Mouse (Mus musculus) right cerebral cortex, adult 18-20 months (tissue): ENCODE measurements around the gene Poc1b.
"Not testable (repeated sequence)": the region's sequence is repeated elsewhere in the genome, so short reads cannot be mapped to it uniquely, and the experiment has no call there.

Source experiments
- DNase-seq: peaks from one replicate; pipeline ENCODE4 v3.0.0; 2022; ENCODE audit warnings: mixed read lengths

Poc1b gene

GRCm38 (mm10) chr10:99197607-99198305 is 90.9 kb downstream of the Poc1b start:
- no peak for DNase-seq

GRCm38 (mm10) chr10:99198946-99199345 is 92.1 kb downstream of the Poc1b start:
- DNase-seq: no peak

GRCm38 (mm10) chr10:99200944-99201343 is 94.1 kb downstream of the Poc1b start:
- no peak for DNase-seq

- no peak for DNase-seq
These were observed 95.0 kb downstream of the Poc1b start for GRCm38 (mm10) chr10:99201786-99202185.

GRCm38 (mm10) chr10:99202363-99202762 is 95.5 kb downstream of the Poc1b start:
- DNase-seq: no peak

- no peak for DNase-seq
These were observed 96.3 kb downstream of the Poc1b start for GRCm38 (mm10) chr10:99203163-99203562.

- DNase-seq: no peak
These were observed 97.0 kb downstream of the Poc1b start for GRCm38 (mm10) chr10:99203577-99204487.

- DNase-seq: no peak
These were observed 97.7 kb downstream of the Poc1b start for GRCm38 (mm10) chr10:99204553-99204952.

GRCm38 (mm10) chr10:99207121-99207520 is 100.3 kb downstream of the Poc1b start:
- no peak for DNase-seq

GRCm38 (mm10) chr10:99209146-99209800 is 102.4 kb downstream of the Poc1b start:
- no peak for DNase-seq

- no peak for DNase-seq
These were observed 104.2 kb downstream of the Poc1b start for GRCm38 (mm10) chr10:99211021-99211420.

GRCm38 (mm10) chr10:99211503-99212265 is 104.8 kb downstream of the Poc1b start:
- DNase-seq: no peak

- no peak for DNase-seq
These were observed 107.8 kb downstream of the Poc1b start for GRCm38 (mm10) chr10:99214421-99215299.

- DNase-seq: not testable (repeated sequence)
These were observed 109.7 kb downstream of the Poc1b start for GRCm38 (mm10) chr10:99216570-99216969.

GRCm38 (mm10) chr10:99221540-99221939 is 114.7 kb downstream of the Poc1b start:
- no peak for DNase-seq

GRCm38 (mm10) chr10:99222726-99223125 is 115.9 kb downstream of the Poc1b start:
- peak; percentile 71 for DNase-seq

GRCm38 (mm10) chr10:99224218-99224617 is 117.4 kb downstream of the Poc1b start:
- DNase-seq: no peak

GRCm38 (mm10) chr10:99226782-99227181 is 119.9 kb downstream of the Poc1b start:
- no peak for DNase-seq

- DNase-seq: peak; percentile 49
These were observed 121.4 kb downstream of the Poc1b start for GRCm38 (mm10) chr10:99227968-99228864.

- DNase-seq: no peak
These were observed 122.3 kb downstream of the Poc1b start for GRCm38 (mm10) chr10:99229031-99229684.
